Mouse (Mus musculus) MEL (cell line): ENCODE measurements around the gene Rfk. TPM values are rescaled to one million over a fixed set of nuclear protein-coding genes. Genes with fewer than 3 reads are reported as not detected.

ENCODE experiments used
- DNase-seq: peaks from one replicate; pipeline ENCODE4 v3.0.0; 2011; ENCODE audit warnings: low read depth, low spot score
- H3K27ac ChIP-seq: 2 replicates; pipeline ENCODE4 v1.5.1; 2012; ENCODE audit warnings: low read depth, mild to moderate bottlenecking, control low read depth, low read length, moderate library complexity; ENCODE audit not compliant: control insufficient read depth
- H3K27me3 ChIP-seq, 2 experiments: fragments of 150-350 bp in 1 of 2; sonication (generic) in 1 of 2; 2 replicates each; pipeline ENCODE4 v1.6.1; 2012; ENCODE audit warnings: low read length in 2 of 2, mild to moderate bottlenecking in 2 of 2, improper control_type of control experiment in 1 of 2, moderate library complexity in 1 of 2; ENCODE audit not compliant: insufficient read depth in 2 of 2, control insufficient read depth in 1 of 2
- H3K36me3 ChIP-seq, 2 experiments: 2 replicates each; pipeline ENCODE4 v1.6.1; 2012 to 2014; ENCODE audit warnings: low read length in 2 of 2, improper control_type of control experiment in 1 of 2, inconsistent platforms in 1 of 2, mild to moderate bottlenecking in 1 of 2; ENCODE audit not compliant: insufficient read depth in 2 of 2, control insufficient read depth in 1 of 2
- H3K4me1 ChIP-seq, 2 experiments: fragments of 150-350 bp in 1 of 2; sonication (generic) in 1 of 2; 2 replicates each; pipeline ENCODE4 v1.6.1; 2012; ENCODE audit warnings: low read length in 2 of 2, improper control_type of control experiment in 1 of 2, mild to moderate bottlenecking in 1 of 2; ENCODE audit not compliant: insufficient read depth in 2 of 2, control insufficient read depth in 1 of 2
- H3K4me3 ChIP-seq, 2 experiments: fragments of 150-350 bp in 1 of 2; sonication (generic) in 1 of 2; 2 replicates each; pipeline ENCODE4 v1.5.1; 2012; ENCODE audit warnings: low read depth in 2 of 2, low read length in 2 of 2, mild to moderate bottlenecking in 2 of 2, moderate library complexity in 2 of 2, control low read depth in 1 of 2, improper control_type of control experiment in 1 of 2; ENCODE audit not compliant: control insufficient read depth in 1 of 2, insufficient read depth in 1 of 2
- H3K79me2 ChIP-seq: 2 replicates; pipeline ENCODE4 v1.6.1; 2012; ENCODE audit warnings: mild to moderate bottlenecking, low read length, moderate library complexity; ENCODE audit not compliant: control insufficient read depth, poor library complexity, insufficient read depth
- H3K9ac ChIP-seq: 2 replicates; pipeline ENCODE4 v1.6.1; 2012; ENCODE audit warnings: low read depth, mild to moderate bottlenecking, control low read depth, low read length, moderate library complexity; ENCODE audit not compliant: control insufficient read depth, poor library complexity, severe bottlenecking
- H3K9me3 ChIP-seq: fragments of 150-350 bp; sonication (generic); replicated peaks from 2 replicates; pipeline ENCODE4 v1.6.1; 2012; ENCODE audit warnings: mild to moderate bottlenecking, low read length, improper control_type of control experiment, moderate library complexity; ENCODE audit not compliant: insufficient read depth
- BHLHE40 ChIP-seq: IDR thresholded peaks from 2 replicates; pipeline ENCODE4 v1.6.1; 2012; ENCODE audit warnings: low read depth, mild to moderate bottlenecking, inconsistent platforms, low read length, improper control_type of control experiment, borderline replicate concordance
- CHD1 ChIP-seq: IDR thresholded peaks from 2 replicates; pipeline ENCODE4 v1.6.1; 2012; ENCODE audit warnings: low read depth, mild to moderate bottlenecking, inconsistent platforms, low read length, improper control_type of control experiment
- CHD2 ChIP-seq: IDR thresholded peaks from 2 replicates; pipeline ENCODE4 v1.6.1; 2011; ENCODE audit warnings: low read length, improper control_type of control experiment
- CTCF ChIP-seq, 3 experiments: IDR thresholded peaks in 2 of 3; conservative IDR thresholded peaks in 1 of 3; 2 replicates each; pipeline ENCODE4 v1.5.1; 2011 to 2012; ENCODE audit warnings: low read length in 3 of 3, low read depth in 2 of 3, mild to moderate bottlenecking in 2 of 3, improper control_type of control experiment in 1 of 3, inconsistent platforms in 1 of 3, mixed read lengths in 1 of 3, moderate library complexity in 1 of 3; ENCODE audit not compliant: control insufficient read depth in 1 of 3, insufficient read depth in 1 of 3, poor library complexity in 1 of 3, severe bottlenecking in 1 of 3
- EP300 ChIP-seq, 2 experiments: IDR thresholded peaks; 2 replicates each; pipeline ENCODE4 v1.6.1; 2011; ENCODE audit warnings: improper control_type of control experiment in 2 of 2, low read length in 2 of 2, low read depth in 1 of 2, mild to moderate bottlenecking in 1 of 2
- ETS1 ChIP-seq: IDR thresholded peaks from 2 replicates; pipeline ENCODE4 v1.6.1; 2012; ENCODE audit warnings: low read depth, mild to moderate bottlenecking, inconsistent platforms, low read length, improper control_type of control experiment, moderate library complexity
- GABPA ChIP-seq: IDR thresholded peaks from 2 replicates; pipeline ENCODE4 v1.6.1; 2012; ENCODE audit warnings: low read depth, mild to moderate bottlenecking, inconsistent platforms, low read length, improper control_type of control experiment, moderate library complexity
- GATA1 ChIP-seq: IDR thresholded peaks from 2 replicates; pipeline ENCODE4 v1.6.1; 2011; ENCODE audit warnings: low read depth, low read length, improper control_type of control experiment
- HCFC1 ChIP-seq: IDR thresholded peaks from 2 replicates; pipeline ENCODE4 v1.6.1; 2012; ENCODE audit warnings: low read depth, mild to moderate bottlenecking, inconsistent platforms, low read length, improper control_type of control experiment, moderate library complexity
- JUND ChIP-seq: IDR thresholded peaks from 2 replicates; pipeline ENCODE4 v1.6.1; 2011; ENCODE audit warnings: low read depth, mild to moderate bottlenecking, improper control_type of control experiment, low read length
- KAT2A ChIP-seq: conservative IDR thresholded peaks from 2 replicates; pipeline ENCODE4 v1.6.1; 2012; ENCODE audit warnings: low read depth, low read length, improper control_type of control experiment, inconsistent platforms
- MAX ChIP-seq: IDR thresholded peaks from 2 replicates; pipeline ENCODE4 v1.6.1; 2011; ENCODE audit warnings: low read length, improper control_type of control experiment
- MEF2A ChIP-seq: IDR thresholded peaks from 2 replicates; pipeline ENCODE4 v1.6.1; 2014; ENCODE audit warnings: low read depth, mild to moderate bottlenecking, inconsistent platforms, low read length, improper control_type of control experiment; ENCODE audit not compliant: poor library complexity, insufficient replicate concordance, severe bottlenecking; ENCODE audit errors: extremely low read depth
- MXI1 ChIP-seq: IDR thresholded peaks from 2 replicates; pipeline ENCODE4 v1.6.1; 2011; ENCODE audit warnings: mild to moderate bottlenecking, low read depth, low read length, improper control_type of control experiment
- MYC ChIP-seq: IDR thresholded peaks from 2 replicates; pipeline ENCODE4 v1.6.1; 2011; ENCODE audit warnings: low read depth, mild to moderate bottlenecking, low read length, improper control_type of control experiment, moderate library complexity
- POLR2A ChIP-seq, 2 experiments: IDR thresholded peaks; 2 replicates each; pipeline ENCODE4 v1.6.1; 2011 to 2012; ENCODE audit warnings: low read length in 2 of 2, mild to moderate bottlenecking in 2 of 2, control low read depth in 1 of 2, improper control_type of control experiment in 1 of 2, low read depth in 1 of 2, moderate library complexity in 1 of 2; ENCODE audit not compliant: control insufficient read depth in 1 of 2, insufficient read depth in 1 of 2, poor library complexity in 1 of 2
- POLR2AphosphoS2 ChIP-seq: IDR thresholded peaks from 2 replicates; pipeline ENCODE4 v1.6.1; 2011; ENCODE audit warnings: low read length, improper control_type of control experiment
- POLR2AphosphoS5 ChIP-seq: IDR thresholded peaks from 2 replicates; pipeline ENCODE4 v1.6.1; 2012; ENCODE audit warnings: low read depth, borderline replicate concordance, mild to moderate bottlenecking, inconsistent platforms, low read length, moderate library complexity, mixed read lengths
- RCOR1 ChIP-seq: IDR thresholded peaks from 2 replicates; pipeline ENCODE4 v1.6.1; 2012; ENCODE audit warnings: low read depth, mild to moderate bottlenecking, inconsistent platforms, low read length, improper control_type of control experiment
- SIN3A ChIP-seq: IDR thresholded peaks from 2 replicates; pipeline ENCODE4 v1.6.1; 2012; ENCODE audit warnings: low read length, improper control_type of control experiment, inconsistent platforms
- SMC3 ChIP-seq: IDR thresholded peaks from 2 replicates; pipeline ENCODE4 v1.6.1; 2011; ENCODE audit warnings: low read depth, low read length, improper control_type of control experiment
- TBP ChIP-seq: IDR thresholded peaks from 2 replicates; pipeline ENCODE4 v1.8.0; 2011; ENCODE audit warnings: low read depth, low read length, improper control_type of control experiment
- USF1 ChIP-seq: IDR thresholded peaks from 2 replicates; pipeline ENCODE4 v1.6.1; 2014; ENCODE audit warnings: low read depth, mild to moderate bottlenecking, inconsistent platforms, low read length, improper control_type of control experiment, moderate library complexity
- USF2 ChIP-seq, 2 experiments: IDR thresholded peaks; 2 replicates each; pipeline ENCODE4 v1.6.1; 2011 to 2012; ENCODE audit warnings: improper control_type of control experiment in 2 of 2, low read length in 2 of 2, borderline replicate concordance in 1 of 2, inconsistent platforms in 1 of 2, low read depth in 1 of 2, mild to moderate bottlenecking in 1 of 2; ENCODE audit not compliant: insufficient read depth in 1 of 2
- ZC3H11A ChIP-seq: IDR thresholded peaks from 2 replicates; pipeline ENCODE4 v1.6.1; 2012; ENCODE audit warnings: low read depth, mild to moderate bottlenecking, inconsistent platforms, low read length, improper control_type of control experiment
- ZKSCAN1 ChIP-seq: IDR thresholded peaks from 2 replicates; pipeline ENCODE4 v1.6.1; 2012; ENCODE audit warnings: low read depth, mild to moderate bottlenecking, inconsistent platforms, low read length, improper control_type of control experiment, moderate library complexity
- ZMIZ1 ChIP-seq: IDR thresholded peaks from 2 replicates; pipeline ENCODE4 v1.6.1; 2012; ENCODE audit warnings: low read depth, mild to moderate bottlenecking, inconsistent platforms, low read length, improper control_type of control experiment, moderate library complexity
- ZNF384 ChIP-seq: IDR thresholded peaks from 2 replicates; pipeline ENCODE4 v1.6.1; 2012; ENCODE audit warnings: low read depth, mild to moderate bottlenecking, inconsistent platforms, low read length, improper control_type of control experiment
- polyA plus RNA-seq, 2 experiments: library from polyadenylated mRNA; stranded (reverse) in 1 of 2; unstranded in 1 of 2; fragments of >175 nt in 1 of 2; fragments of >200 nt in 1 of 2; gene quantifications; 2 replicates each; pipeline versions ENCODE4 v1.2.1 to v1.2.4; 2012; ENCODE audit warnings: low replicate concordance in 2 of 2, low read depth in 1 of 2; ENCODE audit not compliant: insufficient read length in 2 of 2, insufficient read depth in 1 of 2, missing spikeins in 1 of 2
- total RNA-seq: library from RNA; depleted of rRNA; stranded (reverse); fragments of 300-350 nt; gene quantifications from 2 replicates; pipeline ENCODE4 v1.2.3, GENCODE M21; 2012

Rfk gene
- total and polyA plus RNA-seq, 3 experiments, result 16.2 to 39.7 TPM; not detected in 1

DNA sequence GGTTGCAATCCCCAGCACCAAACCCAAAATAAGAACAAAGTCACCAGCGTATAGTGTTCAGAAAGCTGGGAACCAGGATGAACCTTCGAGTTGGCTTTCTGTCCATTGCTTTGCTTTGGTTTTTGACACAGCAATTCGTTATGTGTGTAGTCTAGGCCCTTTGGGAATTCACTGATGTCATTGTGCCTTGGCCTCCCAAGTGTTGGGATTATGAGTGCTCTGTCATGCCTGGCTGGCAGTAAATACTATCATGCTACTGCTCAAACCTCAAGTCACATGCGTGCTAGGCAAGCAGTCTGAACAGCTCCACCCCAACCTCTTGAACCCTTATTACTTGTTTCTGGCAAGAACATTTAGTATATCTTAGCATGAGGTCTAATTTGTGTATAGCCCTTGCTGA, 9.3 kb downstream of the Rfk start:
- no peaks in the 10 kb centered on the region for H3K27me3 ChIP-seq
- no peaks in the 10 kb centered on the region for H3K79me2 ChIP-seq
- DNase-seq, result no peak
- peaks cover 0 to 2% of the 10 kb centered on the region in 2 experiments; a peak in 2 of 4 replicates for H3K36me3 ChIP-seq
- no peak overlapping the region for H3K27ac ChIP-seq
- H3K9ac ChIP-seq, result no peak overlapping the region
- no peak overlapping the region for H3K4me3 ChIP-seq
- H3K4me1 ChIP-seq, result no peaks in the 10 kb centered on the region
- TF ChIP-seq HCFC1 (no peak), ZMIZ1 (no peak), TBP (no peak), MAX (no peak), SMC3 (no peak), ETS1 (no peak), CHD2 (no peak), USF1 (no peak)
- no peaks in the 10 kb centered on the region for H3K9me3 ChIP-seq

GRCm38 (mm10) chr19:17406823-17407222, 13.0 kb downstream of the Rfk start:
- TF ChIP-seq ZC3H11A (no peak), RCOR1 (no peak), KAT2A (no peak), GATA1 (no peak), POLR2A (IDR thresholded peaks at IDR 0.05; ENCODE audit: control insufficient read depth in 1 of 2, insufficient read depth in 1 of 2, low read depth in 1 of 2, low read length in 2 of 2, poor library complexity in 1 of 2) (no peak)
- Histone ChIP-seq H3K4me1 (no peaks in the 10 kb centered on the region), H3K36me3 (no peaks in the 10 kb centered on the region), H3K79me2 (no peaks in the 10 kb centered on the region), H3K9ac (no peak overlapping the region), H3K4me3 (no peak overlapping the region), H3K27ac (no peak overlapping the region), H3K9me3 (no peaks in the 10 kb centered on the region), H3K27me3 (no peaks in the 10 kb centered on the region)
- DNase-seq, result no peak

GRCm38 (mm10) chr19:17408591-17408990, 14.7 kb downstream of the Rfk start:
- H3K9me3 ChIP-seq, result no peaks in the 10 kb centered on the region
- no peaks in the 10 kb centered on the region for H3K4me1 ChIP-seq
- no peaks in the 10 kb centered on the region for H3K79me2 ChIP-seq
- no peaks in the 10 kb centered on the region for H3K27me3 ChIP-seq
- H3K27ac ChIP-seq, result no peak overlapping the region
- no peak for TF ChIP-seq USF1
- TF ChIP-seq CHD2, result no peak
- no peak for TF ChIP-seq CTCF (IDR thresholded peaks at IDR 0.05 in 2 of 3, conservative IDR thresholded peaks at IDR 0.05 in 1 of 3; ENCODE audit: control insufficient read depth in 1 of 3, insufficient read depth in 1 of 3, low read depth in 2 of 3, low read length in 3 of 3, poor library complexity in 1 of 3, severe bottlenecking in 1 of 3)
- TF ChIP-seq MAX, result no peak
- no peak for TF ChIP-seq ZKSCAN1
- no peak for TF ChIP-seq MEF2A
- TF ChIP-seq MXI1, result no peak
- TF ChIP-seq EP300 (IDR thresholded peaks at IDR 0.05; ENCODE audit: low read depth in 1 of 2, low read length in 2 of 2), result no peak
- TF ChIP-seq ZNF384, result no peak
- TF ChIP-seq SIN3A, result no peak
- no peak for TF ChIP-seq MYC
- TF ChIP-seq JUND, result no peak
- no peak for TF ChIP-seq USF2 (IDR thresholded peaks at IDR 0.05; ENCODE audit: borderline replicate concordance in 1 of 2, insufficient read depth in 1 of 2, low read depth in 1 of 2, low read length in 2 of 2)
- no peak for TF ChIP-seq KAT2A
- no peak for TF ChIP-seq GABPA
- TF ChIP-seq BHLHE40, result no peak
- TF ChIP-seq ZMIZ1, result no peak
- TF ChIP-seq POLR2AphosphoS2, result no peak
- TF ChIP-seq CHD1, result no peak
- no peak for TF ChIP-seq POLR2AphosphoS5
- no peak for DNase-seq
- no peak overlapping the region for H3K9ac ChIP-seq
- no peaks in the 10 kb centered on the region for H3K36me3 ChIP-seq
- H3K4me3 ChIP-seq, result no peak overlapping the region
